Mouse (Mus musculus) spleen, adult 10 weeks (tissue): ENCODE data around the gene Mta1. TPM values are rescaled to one million over a fixed set of nuclear protein-coding genes. Genes with fewer than 3 reads are reported as not detected.

Experiments used
- polyA plus RNA-seq: library from polyadenylated mRNA; stranded (reverse); fragments of 350-450 nt; fragmentation: Illumina TruSeq; extraction: RNeasy Lipid Tissue Mini Kit (QIAGEN cat#74804); gene quantifications from one replicate; pipeline ENCODE4 v1.2.3, GENCODE M21; 2015; ENCODE audit warnings: low replicate concordance; ENCODE audit not compliant: insufficient read depth

Mta1 gene
- polyA plus RNA-seq, result 19.7 TPM

DNA sequence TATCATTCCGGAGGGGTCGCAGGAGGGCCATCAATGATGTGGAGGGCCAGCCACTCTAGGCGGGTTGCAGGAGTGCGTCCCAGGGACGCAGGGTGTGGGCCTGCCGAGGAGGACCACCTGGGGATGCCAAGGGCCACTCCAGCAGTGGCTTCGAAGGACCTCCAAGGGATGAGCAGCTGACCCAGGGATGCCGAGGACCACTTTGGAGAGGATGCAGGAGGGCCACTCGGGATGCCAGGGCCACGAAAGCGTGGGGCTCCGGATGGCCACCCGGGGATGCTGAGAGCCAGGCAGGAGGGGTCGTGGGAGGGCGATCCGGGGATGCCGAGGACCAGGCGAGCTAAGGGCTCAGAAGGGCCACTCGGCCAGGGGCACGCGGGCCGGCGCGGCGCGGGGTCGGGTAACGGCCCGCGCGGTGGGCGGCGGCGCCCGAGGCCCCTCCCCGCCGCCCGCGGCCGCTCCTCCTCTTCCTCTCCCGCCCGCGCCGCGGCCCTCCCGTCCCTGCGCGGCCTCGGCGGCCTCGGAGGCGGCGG lies at the start of gene Mta1:
Gene Mta1, plus strand, starts transcription at position 530 of the 533 bp plus-strand sequence.

DNA sequence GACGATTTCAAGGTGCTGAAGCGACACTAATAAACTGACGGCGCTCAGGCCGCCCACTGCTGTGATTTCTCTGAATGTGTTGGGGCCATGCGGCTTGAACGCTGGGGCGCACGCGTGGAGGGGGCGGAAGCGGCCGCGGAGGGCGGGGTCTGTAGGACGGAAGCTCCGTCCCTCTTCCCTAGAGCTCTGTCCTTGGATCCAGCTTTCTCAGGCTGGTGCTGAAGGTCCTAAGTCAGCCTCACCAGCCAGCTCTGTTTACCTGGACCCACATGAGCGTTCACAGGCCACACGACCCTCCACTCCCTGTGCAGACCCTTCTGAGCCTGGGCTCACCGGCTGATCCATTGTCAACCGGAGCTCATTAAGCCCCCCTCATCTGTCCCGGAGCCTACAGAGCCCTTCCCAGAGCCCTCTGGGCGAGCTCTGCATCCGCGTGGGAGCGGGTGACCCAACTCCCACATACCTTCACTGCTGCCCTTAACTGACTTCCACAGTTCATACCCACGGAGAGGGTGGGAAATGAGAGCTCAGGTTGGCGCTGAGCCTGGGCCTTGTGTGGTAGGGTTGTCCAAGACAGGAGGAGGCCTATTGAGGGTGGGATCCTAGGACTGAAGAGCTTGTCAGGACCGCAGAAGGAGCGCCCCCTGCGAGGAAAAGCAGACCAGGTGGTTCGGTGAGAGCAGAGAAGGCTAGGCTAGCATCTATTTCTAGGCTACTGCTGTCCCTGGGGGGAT lies 23.6 kb upstream of the Mta1 start, which contains the start of gene Tex22:
Gene Tex22, plus strand, starts transcription at position 174 of the 734 bp plus-strand sequence.

DNA sequence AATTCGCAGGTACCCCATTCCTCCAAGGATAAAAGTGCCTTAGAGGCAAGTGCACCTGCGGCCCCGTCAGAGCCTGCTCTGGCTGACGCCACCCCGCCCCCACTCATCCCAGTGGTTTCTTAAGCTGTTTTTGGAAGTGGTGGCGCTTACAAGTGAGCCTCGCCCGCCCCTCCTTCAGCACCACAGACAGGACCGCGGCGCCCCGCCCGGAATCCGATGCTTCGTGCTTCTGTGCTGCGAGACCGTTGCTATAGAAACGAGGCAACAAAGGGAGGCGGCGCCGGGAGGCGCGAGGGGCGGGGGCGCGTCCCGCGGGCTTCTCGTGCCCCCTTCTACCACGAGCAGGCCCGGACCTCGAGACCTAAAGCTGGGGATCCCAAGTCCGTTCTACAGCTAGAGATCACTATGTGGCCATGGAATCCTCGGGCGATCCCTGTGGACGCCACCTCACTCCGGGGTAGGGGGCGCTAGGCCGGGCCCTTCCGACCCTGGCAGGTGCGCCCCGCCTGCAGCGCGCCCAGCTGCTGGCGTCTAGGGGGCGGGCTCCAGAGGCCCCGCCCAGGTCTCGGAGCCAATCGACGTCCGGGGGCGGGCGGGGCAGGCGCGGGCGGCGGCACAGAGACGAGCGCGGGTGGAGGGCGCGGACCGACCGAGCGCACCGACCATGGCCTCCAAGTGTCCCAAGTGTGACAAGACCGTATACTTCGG lies 42.0 kb downstream of the Mta1 start, which contains the start of gene Crip2:
Gene Crip2, plus strand, starts transcription at position 329 of the 708 bp plus-strand sequence.

DNA sequence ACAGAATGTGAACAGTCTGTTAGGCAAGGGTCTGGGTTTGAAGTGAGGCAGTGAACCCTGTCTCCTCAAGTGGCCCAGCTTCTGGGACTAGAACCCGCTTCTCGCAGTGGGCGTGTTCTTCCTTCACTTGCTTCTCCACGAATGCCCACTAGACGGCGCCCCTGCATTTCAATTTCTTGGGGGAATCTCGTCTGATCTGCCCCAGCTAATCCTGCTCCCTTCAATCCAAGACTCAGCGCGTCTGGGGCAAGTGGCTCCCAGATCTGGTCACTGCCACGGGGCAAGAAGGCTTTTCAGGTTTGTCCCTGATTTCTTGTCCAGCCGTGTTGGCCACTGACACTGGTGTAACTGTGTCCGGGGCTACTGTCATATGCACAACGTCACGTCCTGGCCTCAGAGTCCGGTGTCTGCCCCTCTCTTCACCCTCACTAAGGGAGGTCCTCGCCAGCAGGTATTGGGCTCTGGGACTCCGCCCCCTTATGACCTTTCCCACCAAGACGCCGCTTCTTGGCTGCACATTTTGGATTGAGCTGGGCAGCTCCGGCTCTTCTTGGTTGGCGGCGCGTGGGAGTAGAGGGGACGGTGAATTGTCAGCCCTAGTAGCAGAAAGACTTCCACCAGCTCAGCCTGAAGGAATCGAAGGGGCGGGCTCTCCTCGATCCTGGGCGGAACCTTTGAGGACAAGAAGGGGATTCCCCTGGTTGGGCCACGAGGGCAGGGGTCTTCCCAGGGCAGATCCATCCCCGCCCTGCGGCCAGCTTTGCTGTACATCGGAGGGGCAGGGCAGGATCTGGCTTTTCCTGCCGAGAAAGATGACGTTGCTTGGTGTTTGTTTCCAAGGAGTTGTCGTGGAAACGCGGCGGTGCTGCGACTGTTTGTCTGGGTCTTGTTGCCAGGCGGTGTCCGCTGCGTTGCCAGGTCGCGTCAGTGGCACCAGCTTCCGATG lies 48.3 kb downstream of the Mta1 start, which contains the start of gene Crip1:
Gene Crip1, plus strand, starts transcription at position 205 of the 946 bp plus-strand sequence.

DNA sequence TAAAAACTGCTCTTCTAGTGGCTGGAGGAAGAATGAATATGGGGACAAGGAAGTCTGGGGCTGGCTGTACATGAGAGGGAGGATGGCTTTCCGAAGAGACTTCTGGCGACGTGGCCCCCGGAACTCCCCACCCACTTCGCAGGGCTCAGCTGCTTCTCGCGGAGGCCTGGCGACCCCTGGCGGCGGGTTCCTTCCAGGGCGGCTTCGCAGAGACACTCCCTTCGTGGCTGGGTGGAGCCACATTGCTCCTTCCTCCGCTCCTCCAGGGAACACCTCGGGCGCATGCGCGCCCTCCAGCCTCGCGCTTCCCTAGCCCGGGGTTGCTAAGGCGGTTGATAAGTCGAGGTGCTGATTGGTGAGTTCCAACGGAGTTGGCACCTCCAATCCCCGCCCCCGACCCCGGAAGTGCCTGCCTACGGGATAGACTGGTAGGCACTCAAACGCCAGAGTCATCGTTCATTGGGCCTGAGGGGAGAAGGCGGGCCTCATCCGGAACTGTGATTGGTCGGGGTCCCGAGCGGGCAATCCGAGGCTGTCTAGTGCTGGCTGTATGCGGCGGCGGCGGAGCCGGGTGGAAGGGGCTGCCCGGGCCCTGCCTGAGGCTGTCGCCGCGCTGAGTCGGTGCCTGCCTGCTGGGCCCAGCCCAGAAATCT lies 57.9 kb downstream of the Mta1 start, which contains the start of gene Tedc1:
Gene Tedc1, plus strand, starts transcription at position 535 of the 653 bp plus-strand sequence.

DNA sequence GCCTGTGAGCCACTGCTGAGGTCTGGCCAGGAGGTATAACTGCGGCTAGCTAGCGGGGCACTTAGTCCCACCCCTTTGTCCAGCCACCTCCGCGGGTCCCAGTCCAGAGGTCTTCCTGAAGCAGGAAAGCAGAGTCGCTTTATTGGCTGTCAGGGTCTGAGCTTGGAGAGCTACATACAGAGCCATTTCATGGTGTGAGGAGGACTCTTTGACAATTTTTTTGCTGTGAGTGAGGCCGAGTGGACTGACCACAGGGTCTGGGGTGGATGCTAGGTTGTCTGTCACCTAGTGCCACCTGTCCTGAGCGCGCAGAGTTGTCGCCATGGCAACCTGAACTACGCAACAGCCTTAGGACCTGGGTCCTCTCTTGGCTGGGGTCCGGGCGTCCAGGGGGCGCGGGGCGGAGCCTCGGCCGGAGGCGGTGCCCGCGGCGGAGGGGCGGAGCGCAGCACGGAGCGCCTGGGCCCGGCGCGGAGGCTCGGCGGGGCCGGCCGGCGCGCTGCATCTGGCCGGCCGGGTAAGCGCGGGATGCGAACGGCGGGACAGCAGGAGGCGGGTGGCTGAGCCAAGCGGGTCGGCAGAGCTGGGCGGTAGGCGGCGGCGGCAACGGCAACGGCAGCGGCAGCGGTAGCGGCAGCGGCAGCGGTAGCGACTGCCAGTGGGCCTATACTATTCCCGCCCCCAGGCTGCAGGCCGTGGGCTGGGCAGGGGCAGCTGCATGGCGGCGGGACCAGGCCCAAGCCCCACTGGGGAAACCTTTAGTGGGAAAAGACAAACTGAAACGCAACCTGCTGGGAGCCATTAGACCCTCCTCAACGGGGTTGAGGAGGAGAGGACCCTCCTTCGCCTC lies 87.6 kb downstream of the Mta1 start, which contains the start of gene Tmem121:
Gene Tmem121, plus strand, starts transcription at position 489 of the 850 bp plus-strand sequence.

Other genes starting within 250 kb of the Mta1 start
- gene Gpr132, start 230.1 kb upstream of the Mta1 start, polyA plus RNA-seq, result 61.1 TPM
- gene Jag2, start 168.5 kb upstream of the Mta1 start, polyA plus RNA-seq, result 0.64 TPM
- gene Nudt14, start 156.2 kb upstream of the Mta1 start, polyA plus RNA-seq, result 5.9 TPM
- gene Btbd6, start 121.8 kb upstream of the Mta1 start, polyA plus RNA-seq, result 8.2 TPM
- gene Brf1, start 97.6 kb upstream of the Mta1 start, polyA plus RNA-seq, result 127 TPM
- gene Pacs2, start 83.8 kb upstream of the Mta1 start, polyA plus RNA-seq, result 28.9 TPM
- gene Tex22, start 23.8 kb upstream of the Mta1 start, polyA plus RNA-seq, result not detected
- 12.5 TPM for gene Crip2, start 42.0 kb downstream of the Mta1 start, polyA plus RNA-seq
- gene Crip1, start 48.0 kb downstream of the Mta1 start, polyA plus RNA-seq, result 204 TPM
- 4.9 TPM for gene Tedc1, start 58.1 kb downstream of the Mta1 start, polyA plus RNA-seq
- not detected for gene Tmem121, start 87.7 kb downstream of the Mta1 start, polyA plus RNA-seq